Mouse (Mus musculus) heart, embryonic 15.5 days (tissue): ENCODE data around the gene Gpbar1. TPM values are rescaled to one million over a fixed set of nuclear protein-coding genes. Genes with fewer than 3 reads are reported as not detected.

ENCODE experiments used
- ATAC-seq: fragments of 200-750 bp; cut with Nextera tagmentation; replicated peaks from 2 replicates; pipeline ENCODE4 v1.8.0; 2017; ENCODE audit warnings: low read depth, moderate TSS enrichment; ENCODE audit not compliant: insufficient number of reproducible peaks, insufficient read depth, low FRiP score
- H3K27ac ChIP-seq: fragments of 300-500 bp; sonication (generic); 2 replicates; pipeline ENCODE4 v1.5.1; 2015; ENCODE audit warnings: mild to moderate bottlenecking, inconsistent platforms
- H3K27me3 ChIP-seq: fragments of 300-500 bp; sonication (generic); 2 replicates; pipeline ENCODE4 v1.6.1; 2015; ENCODE audit warnings: inconsistent platforms
- H3K36me3 ChIP-seq: fragments of 300-500 bp; sonication (generic); 2 replicates; pipeline ENCODE4 v1.6.1; 2015; ENCODE audit warnings: mild to moderate bottlenecking, inconsistent platforms
- H3K4me1 ChIP-seq: fragments of 300-500 bp; sonication (generic); replicated peaks from 2 replicates; pipeline ENCODE4 v1.6.1; 2015; ENCODE audit warnings: inconsistent platforms
- H3K4me2 ChIP-seq: fragments of 300-500 bp; sonication (generic); 2 replicates; pipeline ENCODE4 v1.6.1; 2015; ENCODE audit warnings: inconsistent platforms, mild to moderate bottlenecking, moderate library complexity
- H3K4me3 ChIP-seq: fragments of 300-500 bp; sonication (generic); 2 replicates; pipeline ENCODE4 v1.5.1; 2015; ENCODE audit warnings: mild to moderate bottlenecking, inconsistent platforms
- H3K9ac ChIP-seq: fragments of 300-500 bp; sonication (generic); 2 replicates; pipeline ENCODE4 v1.6.1; 2015; ENCODE audit warnings: mild to moderate bottlenecking, inconsistent platforms
- H3K9me3 ChIP-seq: fragments of 300-500 bp; sonication (generic); replicated peaks from 2 replicates; pipeline ENCODE4 v1.6.1; 2016; ENCODE audit warnings: inconsistent platforms
- WGBS: fragments of 180-500 bp; shearing (Covaris S2); methylation state at CpG from one replicate; pipeline ENCODE4 v1.1.7; 2015; ENCODE audit warnings: mixed read lengths; 5-methylcytosine and 5-hydroxymethylcytosine counted together
- polyA plus RNA-seq: library from polyadenylated mRNA; unstranded; fragments of >200 nt; fragmentation: Nextera tagmentation; extraction: Ambion mirVana; gene quantifications from 2 replicates; pipeline ENCODE4 v1.2.1, GENCODE M21; 2015

Gene Gpbar1
- polyA plus RNA-seq, 1 experiment from 2014 or later: 0.34 TPM

DNA sequence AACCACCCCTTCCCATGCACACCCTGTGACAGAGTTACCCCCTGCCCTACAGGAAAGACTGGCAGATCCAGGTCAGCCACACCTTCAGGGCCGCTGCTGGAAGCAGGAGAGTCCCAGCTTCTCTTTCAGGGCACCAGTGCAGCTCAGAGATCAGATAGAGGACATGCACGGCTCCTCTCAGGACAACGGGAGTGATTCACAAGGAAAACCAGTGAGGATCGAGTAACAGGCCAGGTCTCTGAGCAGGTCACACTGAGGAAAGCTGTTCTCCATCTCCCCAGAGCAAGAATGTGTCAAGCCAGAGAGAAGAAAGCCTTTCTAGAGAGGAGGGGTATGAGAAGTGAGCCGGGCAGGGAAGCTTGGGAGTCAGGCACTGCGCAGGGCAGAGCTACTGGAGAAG is 18.1 kb downstream of the Gpbar1 start:
- Histone ChIP-seq H3K4me1 (peaks cover 95% of the 10 kb centered on the region), H3K9ac (peak overlapping the region; percentile 55)

DNA sequence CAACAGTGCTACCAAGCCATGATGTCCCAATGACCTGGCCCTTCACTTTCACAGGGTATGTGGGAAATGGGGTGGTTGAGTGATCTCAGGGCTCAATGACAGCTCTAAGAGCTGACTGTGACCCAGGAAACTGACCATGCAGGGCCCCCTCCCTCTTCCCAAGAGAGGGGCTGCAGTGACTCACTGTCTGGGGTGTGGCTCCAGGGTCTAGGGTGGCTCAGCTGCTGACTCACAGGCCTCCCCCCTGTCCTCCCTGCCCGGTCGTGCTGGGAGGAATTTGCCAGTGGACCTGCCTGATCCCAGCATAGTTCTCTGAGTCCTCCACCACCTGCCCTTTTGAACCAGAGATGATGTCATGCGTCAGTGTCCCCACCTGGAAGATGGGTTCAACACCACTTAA is 18.9 kb downstream of the Gpbar1 start:
- peak overlapping the region; percentile 68; the same call in 1 of the 2 replicates for H3K4me2 ChIP-seq
- no peak overlapping the region for H3K4me3 ChIP-seq
- 36% methylated on average over 3 of the region's 3 CpGs for WGBS
- H3K9ac ChIP-seq: no peak overlapping the region
- peaks cover 97% of the 10 kb centered on the region for H3K4me1 ChIP-seq
- H3K9me3 ChIP-seq: no peaks in the 10 kb centered on the region
- no peak for ATAC-seq
- peak overlapping the region; percentile 99 for H3K27ac ChIP-seq
- no peaks in the 10 kb centered on the region for H3K27me3 ChIP-seq
- peaks cover 12% of the 10 kb centered on the region; the same call in 1 of the 2 replicates for H3K36me3 ChIP-seq

More for the DNA sequence above, 18.1 kb downstream of the Gpbar1 start:
- peak overlapping the region; percentile 99 for H3K27ac ChIP-seq
- H3K27me3 ChIP-seq: no peaks in the 10 kb centered on the region
- no peak for ATAC-seq
- H3K4me3 ChIP-seq: peak overlapping the region; percentile 41
- peaks cover 19% of the 10 kb centered on the region; the same call in 1 of the 2 replicates for H3K36me3 ChIP-seq
- WGBS: 21% methylated on average over 6 of the region's 6 CpGs
- no peaks in the 10 kb centered on the region for H3K9me3 ChIP-seq
- H3K4me2 ChIP-seq: peak overlapping the region; percentile 68

DNA sequence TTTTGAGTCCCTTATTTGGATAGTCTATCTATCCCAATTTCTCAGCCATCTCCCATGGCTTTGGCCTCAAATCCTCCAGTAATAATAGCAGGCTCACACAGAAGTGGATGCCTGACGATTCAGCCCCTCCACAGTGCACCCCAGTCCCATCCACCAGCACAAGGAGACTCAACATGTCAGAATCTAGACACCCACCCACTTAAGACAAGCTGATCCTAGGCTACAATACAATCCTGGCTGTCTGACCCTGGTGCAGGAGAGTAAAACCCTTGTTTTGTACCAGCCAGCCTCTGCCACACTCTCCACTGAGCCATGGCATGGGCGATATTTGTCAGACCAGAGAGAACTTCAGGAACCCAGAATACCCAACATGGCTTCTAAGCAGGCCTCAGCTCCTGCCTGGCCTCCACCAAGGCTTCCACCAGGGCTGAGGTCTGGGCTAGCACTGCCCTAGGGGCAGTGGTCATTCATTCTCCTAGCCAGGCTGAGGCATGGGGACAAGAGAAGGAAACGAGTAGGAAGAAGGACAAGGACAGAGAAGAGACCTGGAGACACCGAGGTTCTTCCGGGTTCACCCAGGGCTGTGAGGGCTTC is 19.9 kb downstream of the Gpbar1 start:
- WGBS: 82% methylated on average over 5 of the region's 5 CpGs
- no peak for ATAC-seq

DNA sequence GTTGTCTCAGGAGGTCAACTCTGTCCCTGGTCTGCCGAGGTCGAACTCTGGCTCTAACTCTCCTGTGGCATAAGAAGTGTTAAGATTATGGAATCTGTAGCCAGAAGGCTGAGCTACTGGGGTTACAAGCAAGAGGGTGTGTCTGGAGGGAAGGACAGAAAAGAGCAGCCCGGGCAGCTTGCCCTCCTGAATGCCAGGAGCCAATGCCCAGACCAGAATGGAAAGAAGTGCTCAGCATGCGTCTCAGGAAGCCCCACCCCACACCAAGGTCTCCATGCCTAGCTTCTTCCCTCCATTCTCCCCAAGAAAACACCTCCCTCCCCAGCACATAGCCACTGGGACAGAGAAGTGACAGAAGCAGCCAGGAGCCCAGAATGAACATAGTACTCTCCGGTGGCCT is 20.6 kb downstream of the Gpbar1 start:
- no peak overlapping the region for H3K4me3 ChIP-seq
- H3K9me3 ChIP-seq: no peaks in the 10 kb centered on the region
- H3K9ac ChIP-seq: peak overlapping the region; percentile 9
- ATAC-seq: no peak
- no peaks in the 10 kb centered on the region for H3K36me3 ChIP-seq
- H3K4me2 ChIP-seq: peak overlapping the region; percentile 14; the same call in 1 of the 2 replicates
- peaks cover 89% of the 10 kb centered on the region for H3K4me1 ChIP-seq
- 29% methylated on average over 5 of the region's 5 CpGs for WGBS
- H3K27ac ChIP-seq: peak overlapping the region; percentile 99
- H3K27me3 ChIP-seq: no peaks in the 10 kb centered on the region

More for the DNA sequence above, 19.9 kb downstream of the Gpbar1 start:
- no peak overlapping the region for H3K4me3 ChIP-seq
- H3K27ac ChIP-seq: peak overlapping the region; percentile 99
- no peaks in the 10 kb centered on the region for H3K9me3 ChIP-seq
- peaks cover 97% of the 10 kb centered on the region for H3K4me1 ChIP-seq
- H3K9ac ChIP-seq: 0 out of 2 replicates have a peak overlapping the region, but pooled peaks have one; percentile 9
- no peaks in the 10 kb centered on the region for H3K27me3 ChIP-seq
- H3K36me3 ChIP-seq: peaks cover 4% of the 10 kb centered on the region; the same call in 1 of the 2 replicates
- H3K4me2 ChIP-seq: no peak overlapping the region

DNA sequence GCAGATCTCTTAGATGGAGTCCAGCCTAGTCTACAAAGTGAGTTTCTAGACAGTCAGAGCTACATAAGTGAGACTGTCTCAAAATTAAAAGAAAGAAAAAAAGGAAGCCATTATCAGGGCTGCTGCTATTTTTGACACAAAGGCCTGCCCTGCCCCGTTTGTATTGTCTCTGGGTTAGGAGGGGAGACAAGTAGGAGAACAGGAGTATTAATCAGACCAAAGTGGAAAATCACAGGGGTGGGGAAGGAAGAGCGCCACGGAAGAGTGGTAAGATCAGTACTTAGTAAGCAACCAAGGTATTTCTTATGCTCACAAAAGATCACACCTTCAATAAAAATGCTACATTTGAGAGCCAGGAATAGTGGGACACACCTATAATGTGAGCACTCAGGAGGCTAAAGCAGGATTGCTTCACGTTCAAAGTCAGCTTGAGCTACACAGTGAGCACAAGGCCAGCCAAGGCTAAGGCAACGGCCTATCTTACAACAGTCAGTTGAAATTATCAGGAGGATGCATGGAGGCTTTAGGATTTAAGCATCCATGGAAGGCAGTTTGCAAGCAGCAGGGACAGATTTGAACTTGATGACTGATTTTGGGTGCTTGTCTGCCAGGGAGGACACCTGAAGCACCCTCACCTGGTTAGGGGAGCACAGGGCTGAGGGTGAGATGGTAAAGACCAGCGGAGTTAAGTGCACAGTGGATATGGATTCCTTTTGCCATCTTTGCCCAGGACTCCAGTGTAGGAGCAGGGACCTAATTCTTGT is 22.2 kb downstream of the Gpbar1 start:
- Histone ChIP-seq H3K4me1 (peaks cover 79% of the 10 kb centered on the region), H3K27ac (peak overlapping the region; percentile 68), H3K27me3 (no peaks in the 10 kb centered on the region)

GRCm38 (mm10) chr1:74302229-74302628 is 23.9 kb downstream of the Gpbar1 start:
- Histone ChIP-seq H3K4me2 (peak overlapping the region; percentile 75), H3K4me1 (peaks cover 69% of the 10 kb centered on the region), H3K36me3 (no peaks in the 10 kb centered on the region), H3K27me3 (no peaks in the 10 kb centered on the region), H3K4me3 (no peak overlapping the region), H3K9ac (no peak overlapping the region), H3K9me3 (no peaks in the 10 kb centered on the region), H3K27ac (no peak overlapping the region)
- no peak for ATAC-seq
- WGBS: 86% methylated on average over 7 of the region's 7 CpGs

More for the DNA sequence above, 22.2 kb downstream of the Gpbar1 start:
- no peak overlapping the region for H3K4me3 ChIP-seq
- no peaks in the 10 kb centered on the region for H3K9me3 ChIP-seq
- 51% methylated on average over 6 of the region's 6 CpGs for WGBS
- peak overlapping the region; percentile 6; the same call in 1 of the 2 replicates for H3K4me2 ChIP-seq
- H3K9ac ChIP-seq: no peak overlapping the region
- H3K36me3 ChIP-seq: no peaks in the 10 kb centered on the region
- no peak for ATAC-seq

- WGBS: 69% methylated on average over 2 of the region's 2 CpGs
- H3K27me3 ChIP-seq: no peaks in the 10 kb centered on the region
- H3K4me1 ChIP-seq: peaks cover 63% of the 10 kb centered on the region
- H3K9me3 ChIP-seq: no peaks in the 10 kb centered on the region
- peak overlapping the region; percentile 76 for H3K4me3 ChIP-seq
- H3K9ac ChIP-seq: peak overlapping the region; percentile 18; the same call in 1 of the 2 replicates
- ATAC-seq: no peak
- peak overlapping the region; percentile 91; the same call in 1 of the 2 replicates for H3K27ac ChIP-seq
- peak overlapping the region; percentile 75 for H3K4me2 ChIP-seq
- H3K36me3 ChIP-seq: no peaks in the 10 kb centered on the region
Observed at GRCm38 (mm10) chr1:74302835-74303234, 24.5 kb downstream of the Gpbar1 start.

- Histone ChIP-seq H3K9me3 (no peaks in the 10 kb centered on the region), H3K27ac (peak overlapping the region; percentile 91), H3K36me3 (no peaks in the 10 kb centered on the region), H3K27me3 (no peaks in the 10 kb centered on the region), H3K4me2 (peak overlapping the region; percentile 75), H3K4me1 (peaks cover 54% of the 10 kb centered on the region), H3K4me3 (peak overlapping the region; percentile 76), H3K9ac (peak overlapping the region; percentile 88)
- peak; percentile 87 for ATAC-seq
- WGBS: under 1% methylated on average over 56 of the region's 56 CpGs
Observed at GRCm38 (mm10) chr1:74303509-74304338, 25.4 kb downstream of the Gpbar1 start.

GRCm38 (mm10) chr1:74304339-74304790 is 26.0 kb downstream of the Gpbar1 start:
- Histone ChIP-seq H3K4me2 (peak overlapping the region; percentile 75), H3K9me3 (no peaks in the 10 kb centered on the region), H3K27ac (peak overlapping the region; percentile 91), H3K4me1 (peaks cover 50% of the 10 kb centered on the region), H3K9ac (peak overlapping the region; percentile 88), H3K27me3 (no peaks in the 10 kb centered on the region), H3K4me3 (peak overlapping the region; percentile 76), H3K36me3 (no peaks in the 10 kb centered on the region)
- ATAC-seq: peak; percentile 10; the same call in 1 of the 2 replicates
- 7% methylated on average over 12 of the region's 12 CpGs for WGBS

DNA sequence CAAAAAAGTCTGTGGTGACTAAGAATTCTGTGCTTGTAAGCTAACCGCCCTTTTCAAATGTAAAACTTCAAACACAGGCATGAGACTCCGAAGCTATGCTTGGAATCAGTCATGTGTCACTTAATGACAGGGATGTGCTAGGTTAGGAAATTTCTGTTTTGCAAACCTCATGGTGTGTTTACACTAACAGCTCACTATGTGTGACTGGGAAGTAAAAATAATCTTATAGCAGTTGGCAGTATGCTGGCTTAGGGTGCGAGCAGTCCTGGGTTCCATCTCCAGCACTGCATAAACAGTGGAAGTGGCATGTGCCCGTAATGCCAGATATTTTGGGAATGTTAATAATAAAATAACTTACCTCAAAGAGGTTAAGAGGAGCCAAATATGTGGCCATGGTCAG is 26.6 kb downstream of the Gpbar1 start:
- Histone ChIP-seq H3K4me1 (peaks cover 49% of the 10 kb centered on the region), H3K9me3 (no peaks in the 10 kb centered on the region), H3K4me2 (no peak overlapping the region), H3K9ac (no peak overlapping the region), H3K27me3 (no peaks in the 10 kb centered on the region), H3K27ac (no peak overlapping the region), H3K4me3 (no peak overlapping the region), H3K36me3 (no peaks in the 10 kb centered on the region)
- WGBS: 59% methylated on average over 4 of the region's 4 CpGs
- no peak for ATAC-seq

DNA sequence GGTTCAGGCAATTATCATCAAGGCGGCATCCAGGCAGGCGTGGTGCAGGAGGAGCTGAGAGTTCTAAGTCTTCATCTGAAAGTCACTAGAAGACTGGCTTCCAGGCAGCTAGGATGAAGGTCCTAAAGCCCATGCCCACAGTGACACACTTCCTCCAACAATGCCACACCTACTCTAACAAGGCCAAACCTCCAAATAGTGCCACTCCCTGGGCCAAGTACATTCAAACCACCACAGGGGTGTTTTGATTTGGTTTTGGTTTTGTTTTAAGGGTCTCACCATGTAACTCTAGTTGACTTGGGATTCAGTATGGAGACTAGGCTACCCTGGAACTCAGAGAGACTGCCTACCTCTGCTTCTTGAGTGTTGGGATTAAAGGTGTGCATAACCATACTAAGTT is 27.2 kb downstream of the Gpbar1 start, which contains the start of gene Tmbim1:
Tmbim1 (minus strand) TSS at position 101 of the 400 bp plus-strand sequence.
- Histone ChIP-seq H3K27ac (peak within 1 kb of the TSS; percentile 91), H3K4me2 (peak within 1 kb of the TSS; percentile 75), H3K9me3 (no peaks in the 10 kb centered on the region), H3K36me3 (no peaks in the 10 kb centered on the region), H3K27me3 (no peaks in the 10 kb centered on the region), H3K4me1 (peaks cover 45% of the 10 kb centered on the region), H3K9ac (peak within 1 kb of the TSS; percentile 88; the same call in 1 of the 2 replicates), H3K4me3 (peak within 1 kb of the TSS; percentile 76)
- 96% methylated on average over 2 of the region's 2 CpGs for WGBS
- no peak for ATAC-seq
